Mouse (Mus musculus) heart, adult 2 months (tissue): Measurements from ENCODE around the gene Pvr.

Source experiments
- EP300 ChIP-seq: fragments of 200-500 bp; IDR thresholded peaks from 2 replicates; pipeline ENCODE4 v1.6.1; 2011; ENCODE audit warnings: low read depth, low read length, control low read depth; ENCODE audit not compliant: insufficient read depth
- POLR2A ChIP-seq: fragments of 200-500 bp; IDR thresholded peaks from 2 replicates; pipeline ENCODE4 v1.6.1; 2011; ENCODE audit warnings: mild to moderate bottlenecking, low read depth, low read length, control low read depth; ENCODE audit not compliant: insufficient read depth

DNA sequence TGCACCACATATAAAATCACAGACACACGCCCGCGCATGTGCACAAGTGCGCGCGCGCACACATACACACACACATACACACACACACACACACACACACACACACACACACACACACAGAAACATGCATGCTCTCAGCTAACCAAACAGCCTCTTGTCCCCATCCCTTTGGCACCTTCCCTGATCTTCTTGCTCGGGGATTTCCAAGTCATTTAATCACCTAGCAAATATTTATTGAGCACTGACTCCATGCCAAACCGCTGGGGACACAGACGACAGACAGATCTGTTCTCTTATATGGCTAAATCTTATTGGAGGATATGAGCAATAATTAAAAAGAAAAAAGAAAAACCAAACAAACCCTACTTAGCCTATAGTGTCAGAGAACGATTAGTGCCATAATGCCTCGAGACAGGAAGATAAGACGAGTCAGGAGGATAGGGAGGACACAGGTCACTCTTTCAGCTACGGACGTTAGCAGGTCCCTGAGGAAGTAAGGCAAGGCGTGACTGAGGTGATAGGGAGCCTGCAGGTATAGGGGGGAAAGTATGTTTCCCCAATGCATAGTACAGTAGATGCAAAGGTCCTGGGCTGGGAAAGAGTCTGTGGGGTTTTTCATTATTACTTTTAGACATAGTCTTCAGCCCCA lies 53.1 kb downstream of the Pvr start:
- TF ChIP-seq POLR2A = no peak
- TF ChIP-seq EP300 = no peak
